Mouse (Mus musculus): ENCODE results near the gene Ankrd22. TPM values are rescaled to one million over a fixed set of nuclear protein-coding genes. Genes with fewer than 3 reads are reported as not detected.

Gene Ankrd22
- not detected in 2 replicates for polyA plus RNA-seq (2012; rRNA removed)

DNA sequence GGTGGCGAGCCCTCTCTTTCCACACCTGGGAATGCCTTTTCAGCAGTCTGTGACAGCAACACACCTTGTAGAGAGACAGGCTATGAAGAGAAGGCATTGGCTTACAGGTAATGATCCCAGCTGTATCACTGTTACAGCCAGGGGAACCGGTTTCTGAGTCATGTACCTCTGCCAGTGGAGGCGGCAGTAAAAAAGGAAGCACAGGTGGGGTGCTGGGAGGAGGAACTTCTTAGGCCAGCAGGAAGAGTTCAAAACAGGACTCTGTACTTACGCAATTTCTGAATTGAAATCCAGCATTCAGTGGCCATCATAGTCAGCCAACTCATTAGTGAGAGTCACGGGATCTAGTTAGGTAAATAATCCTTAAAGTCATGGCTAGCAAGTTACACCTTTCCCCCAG, at the start of gene Ankrd22:
Ankrd22 (minus strand) TSS at position 163 of the 400 bp plus-strand sequence.
- Histone ChIP-seq H3K36me3 (ENCODE audit: control insufficient read depth, insufficient read depth, low read length) (no peaks in the 10 kb centered on the region), H3K4me3 (ENCODE audit: insufficient read depth, low read depth, low read length) (no peak within 1 kb of the TSS), H3K27ac (ENCODE audit: insufficient read depth, low read depth, low read length) (no peak within 1 kb of the TSS), H3K4me1 (ENCODE audit: control insufficient read depth, insufficient read depth, low read length) (no peaks in the 10 kb centered on the region), H3K27me3 (replicated peaks; ENCODE audit: control insufficient read depth, insufficient read depth, low read length) (no peaks in the 10 kb centered on the region)
- no peak for DNase-seq
- 60% methylated on average over 5 of the region's 5 CpGs for WGBS
- TF ChIP-seq POLR2A (IDR thresholded peaks at IDR 0.05; ENCODE audit: low read depth, low read length) (no peak), CTCF (conservative IDR thresholded peaks at IDR 0.05; ENCODE audit: insufficient read depth, insufficient read length, low read depth, low read length) (no peak)

DNA sequence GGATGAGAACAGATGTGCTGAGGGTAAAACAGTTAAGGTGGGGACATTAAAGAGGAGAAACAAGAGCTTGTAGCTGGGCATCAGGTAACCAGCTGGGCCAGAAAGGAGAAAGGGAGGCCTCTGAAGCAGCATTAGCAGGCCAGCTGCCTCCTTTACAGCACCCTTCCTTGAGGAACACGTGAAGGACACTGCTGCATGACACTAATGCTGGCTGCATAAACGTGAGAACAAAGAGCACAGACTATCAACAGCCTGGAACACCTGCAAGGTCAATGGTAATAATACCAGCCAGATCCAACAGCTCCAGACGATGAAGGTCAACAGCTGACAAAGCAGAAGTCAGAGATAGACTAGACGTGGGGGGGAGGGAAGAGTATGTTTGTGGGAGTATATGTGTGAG, 48.3 kb upstream of the Ankrd22 start:
- Histone ChIP-seq H3K36me3 (ENCODE audit: control insufficient read depth, insufficient read depth, low read length) (no peaks in the 10 kb centered on the region), H3K27ac (ENCODE audit: insufficient read depth, low read depth, low read length) (no peak overlapping the region), H3K4me3 (ENCODE audit: insufficient read depth, low read depth, low read length) (no peak overlapping the region), H3K27me3 (replicated peaks; ENCODE audit: control insufficient read depth, insufficient read depth, low read length) (no peaks in the 10 kb centered on the region), H3K4me1 (ENCODE audit: control insufficient read depth, insufficient read depth, low read length) (no peaks in the 10 kb centered on the region)
- no peak for DNase-seq
- TF ChIP-seq POLR2A (IDR thresholded peaks at IDR 0.05; ENCODE audit: low read depth, low read length) (no peak), CTCF (conservative IDR thresholded peaks at IDR 0.05; ENCODE audit: insufficient read depth, insufficient read length, low read depth, low read length) (no peak)
- WGBS: 47% methylated on average over 4 of the region's 4 CpGs

DNA sequence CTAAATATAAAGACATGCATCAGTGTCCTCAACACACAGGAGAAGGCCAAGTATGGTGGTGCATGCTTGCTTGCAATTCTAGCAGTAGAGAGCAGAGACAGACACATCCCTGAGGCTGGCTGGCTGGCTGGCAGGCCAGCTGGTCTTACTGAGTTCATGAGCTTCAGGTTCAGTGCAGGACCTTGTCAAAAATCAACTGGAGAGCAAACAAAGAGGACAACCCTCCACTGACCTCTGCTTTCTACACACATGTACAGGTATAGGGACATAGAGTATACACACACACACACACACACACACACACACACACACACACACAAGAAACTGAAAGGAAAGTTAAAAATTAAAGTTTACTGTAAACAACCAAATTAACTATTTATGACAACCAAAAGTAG, 47.4 kb upstream of the Ankrd22 start:
- TF ChIP-seq POLR2A (IDR thresholded peaks at IDR 0.05; ENCODE audit: low read depth, low read length): no peak
- no peak for TF ChIP-seq CTCF (conservative IDR thresholded peaks at IDR 0.05; ENCODE audit: insufficient read depth, insufficient read length, low read depth, low read length)
- Histone ChIP-seq H3K27ac (ENCODE audit: insufficient read depth, low read depth, low read length) (no peak overlapping the region), H3K36me3 (ENCODE audit: control insufficient read depth, insufficient read depth, low read length) (no peaks in the 10 kb centered on the region), H3K4me3 (ENCODE audit: insufficient read depth, low read depth, low read length) (no peak overlapping the region), H3K27me3 (replicated peaks; ENCODE audit: control insufficient read depth, insufficient read depth, low read length) (no peaks in the 10 kb centered on the region), H3K4me1 (ENCODE audit: control insufficient read depth, insufficient read depth, low read length) (no peaks in the 10 kb centered on the region)
- DNase-seq: no peak

DNA sequence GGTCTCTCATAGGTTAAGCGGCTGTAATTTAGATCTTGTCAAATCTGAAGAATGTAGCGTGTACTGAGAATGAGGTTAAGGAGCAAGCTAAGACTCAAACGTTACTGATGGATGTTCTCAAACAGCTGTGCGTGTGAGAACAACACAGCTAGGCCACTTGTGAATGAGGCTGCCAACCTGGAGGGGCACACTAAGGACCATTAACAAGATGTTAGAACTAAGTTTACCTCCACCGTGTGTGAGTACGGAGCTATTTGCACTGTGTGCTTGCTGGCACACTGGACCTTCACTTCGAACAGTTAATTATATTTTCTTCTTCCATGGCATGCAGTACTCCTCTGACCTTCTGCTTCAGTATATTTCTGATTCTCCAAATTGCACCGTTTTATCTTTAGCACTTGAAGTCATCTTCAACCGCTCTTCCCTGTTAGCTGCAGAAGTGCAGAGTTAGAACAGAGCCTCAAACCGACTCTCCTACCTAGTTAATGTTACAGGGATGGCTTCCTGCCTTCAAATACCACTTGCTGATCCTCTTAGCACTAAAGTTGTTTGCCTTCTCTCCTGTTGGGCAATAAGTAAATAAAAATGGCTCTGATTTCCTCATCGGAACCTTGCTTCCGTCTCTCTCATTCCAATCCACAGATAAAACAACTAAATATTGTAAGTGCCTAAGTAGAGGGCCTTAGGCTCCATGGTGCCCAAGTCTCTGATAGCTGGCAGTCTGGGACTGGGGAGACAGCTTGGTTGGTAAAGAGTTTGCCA, 46.8 kb upstream of the Ankrd22 start:
- H3K27ac ChIP-seq (ENCODE audit: insufficient read depth, low read depth, low read length): no peak overlapping the region
- WGBS: 90% methylated on average over 12 of the region's 12 CpGs
- DNase-seq: no peak
- no peaks in the 10 kb centered on the region for H3K4me1 ChIP-seq (ENCODE audit: control insufficient read depth, insufficient read depth, low read length)
- H3K27me3 ChIP-seq (replicated peaks; ENCODE audit: control insufficient read depth, insufficient read depth, low read length): no peaks in the 10 kb centered on the region
- H3K36me3 ChIP-seq (ENCODE audit: control insufficient read depth, insufficient read depth, low read length): no peaks in the 10 kb centered on the region
- no peak for TF ChIP-seq CTCF (conservative IDR thresholded peaks at IDR 0.05; ENCODE audit: insufficient read depth, insufficient read length, low read depth, low read length)
- TF ChIP-seq POLR2A (IDR thresholded peaks at IDR 0.05; ENCODE audit: low read depth, low read length): no peak
- no peak overlapping the region for H3K4me3 ChIP-seq (ENCODE audit: insufficient read depth, low read depth, low read length)

DNA sequence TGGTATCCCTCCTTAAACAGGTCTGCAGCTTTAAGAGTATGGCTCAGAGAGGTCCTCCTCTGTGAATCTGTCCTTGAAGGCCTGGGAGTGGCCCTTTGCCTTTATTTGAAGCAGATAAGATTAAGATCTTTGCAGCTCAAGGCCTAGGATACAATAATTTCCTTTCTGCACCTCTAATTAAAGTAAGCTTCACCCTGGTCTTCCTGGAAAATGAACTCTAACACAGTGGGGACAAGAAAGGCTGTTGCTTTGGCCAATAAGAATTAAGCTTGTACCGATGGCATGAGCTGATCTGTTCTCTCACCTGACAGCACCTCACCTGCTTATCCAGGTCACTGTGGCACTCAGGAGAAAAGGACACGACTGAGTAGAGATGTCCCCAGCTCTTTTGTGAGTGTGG, 45.0 kb upstream of the Ankrd22 start:
- WGBS: 57% methylated on average over 2 of the region's 2 CpGs
- Histone ChIP-seq H3K27ac (ENCODE audit: insufficient read depth, low read depth, low read length) (no peak overlapping the region), H3K36me3 (ENCODE audit: control insufficient read depth, insufficient read depth, low read length) (no peaks in the 10 kb centered on the region), H3K4me1 (ENCODE audit: control insufficient read depth, insufficient read depth, low read length) (no peaks in the 10 kb centered on the region), H3K27me3 (replicated peaks; ENCODE audit: control insufficient read depth, insufficient read depth, low read length) (no peaks in the 10 kb centered on the region), H3K4me3 (ENCODE audit: insufficient read depth, low read depth, low read length) (no peak overlapping the region)
- no peak for DNase-seq
- TF ChIP-seq POLR2A (IDR thresholded peaks at IDR 0.05; ENCODE audit: low read depth, low read length) (no peak), CTCF (conservative IDR thresholded peaks at IDR 0.05; ENCODE audit: insufficient read depth, insufficient read length, low read depth, low read length) (no peak)

DNA sequence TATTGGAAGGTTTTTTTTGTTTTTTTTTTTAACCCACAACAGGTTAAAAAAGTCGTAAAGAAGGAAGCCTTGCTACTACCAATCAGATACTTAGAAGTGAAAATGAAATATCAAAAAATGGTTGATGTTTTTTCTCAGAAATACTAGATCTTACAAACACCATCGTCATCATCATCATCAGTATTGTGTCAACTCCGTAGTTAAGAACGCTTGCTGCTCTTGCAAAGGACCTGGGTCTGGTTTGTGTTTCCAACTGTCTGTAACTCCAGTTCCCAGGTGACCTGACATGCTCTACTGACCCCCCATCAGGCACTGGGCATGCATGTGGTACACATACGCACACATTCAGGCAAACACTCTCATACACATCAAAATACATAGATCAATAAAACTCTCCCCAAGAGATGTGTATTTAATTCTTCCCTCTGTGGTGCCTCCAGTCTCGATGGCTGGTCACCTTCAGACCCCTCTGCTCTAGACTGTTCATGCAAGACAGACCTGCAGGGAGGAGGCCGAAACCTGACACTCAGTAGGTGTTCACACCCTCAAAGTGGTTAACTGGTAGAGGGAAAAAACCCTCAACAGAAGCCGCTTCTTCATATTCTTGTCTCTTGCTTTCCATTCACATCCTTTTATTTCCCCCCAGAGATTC, 44.2 kb upstream of the Ankrd22 start:
- Histone ChIP-seq H3K4me1 (ENCODE audit: control insufficient read depth, insufficient read depth, low read length) (no peaks in the 10 kb centered on the region), H3K4me3 (ENCODE audit: insufficient read depth, low read depth, low read length) (no peak overlapping the region), H3K27ac (ENCODE audit: insufficient read depth, low read depth, low read length) (no peak overlapping the region), H3K27me3 (replicated peaks; ENCODE audit: control insufficient read depth, insufficient read depth, low read length) (no peaks in the 10 kb centered on the region), H3K36me3 (ENCODE audit: control insufficient read depth, insufficient read depth, low read length) (no peaks in the 10 kb centered on the region)
- 72% methylated on average over 8 of the region's 8 CpGs for WGBS
- TF ChIP-seq CTCF (conservative IDR thresholded peaks at IDR 0.05; ENCODE audit: insufficient read depth, insufficient read length, low read depth, low read length) (no peak), POLR2A (IDR thresholded peaks at IDR 0.05; ENCODE audit: low read depth, low read length) (no peak)
- DNase-seq: no peak

DNA sequence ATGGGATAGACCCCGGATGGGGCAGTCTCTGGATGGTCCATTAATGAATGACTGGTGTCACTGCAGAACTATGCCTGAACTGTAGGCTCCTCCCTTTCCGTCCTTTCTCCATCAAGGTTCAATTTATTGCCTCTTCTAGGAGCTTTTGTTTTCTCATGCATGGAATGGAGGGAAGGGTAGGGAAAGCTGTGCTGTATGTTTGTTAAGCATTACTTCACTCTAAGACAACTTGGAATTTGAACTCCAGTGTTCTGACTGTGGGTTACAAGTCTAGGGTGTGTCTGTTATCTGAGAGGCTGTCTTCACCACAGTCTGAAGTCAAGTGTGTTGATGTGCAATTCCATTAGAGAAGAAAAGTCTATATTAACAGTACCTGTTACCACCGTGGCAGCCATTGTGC, 43.2 kb upstream of the Ankrd22 start:
- no peak for TF ChIP-seq CTCF (conservative IDR thresholded peaks at IDR 0.05; ENCODE audit: insufficient read depth, insufficient read length, low read depth, low read length)
- no peak for TF ChIP-seq POLR2A (IDR thresholded peaks at IDR 0.05; ENCODE audit: low read depth, low read length)
- Histone ChIP-seq H3K4me1 (ENCODE audit: control insufficient read depth, insufficient read depth, low read length) (no peaks in the 10 kb centered on the region), H3K36me3 (ENCODE audit: control insufficient read depth, insufficient read depth, low read length) (no peaks in the 10 kb centered on the region), H3K4me3 (ENCODE audit: insufficient read depth, low read depth, low read length) (no peak overlapping the region), H3K27ac (ENCODE audit: insufficient read depth, low read depth, low read length) (no peak overlapping the region), H3K27me3 (replicated peaks; ENCODE audit: control insufficient read depth, insufficient read depth, low read length) (no peaks in the 10 kb centered on the region)
- no peak for DNase-seq
- 65% methylated on average over 3 of the region's 3 CpGs for WGBS
